Mouse (Mus musculus) midbrain, embryonic 11.5 days (tissue): ENCODE data around the gene Ncoa3. TPM values are rescaled to one million over a fixed set of nuclear protein-coding genes. Genes with fewer than 3 reads are reported as not detected.
A peak's percentile ranks its signal among the peaks of the same experiment; 100 is the strongest.

Source experiments
- ATAC-seq: fragments of 200-750 bp; cut with Nextera tagmentation; 2 replicates; pipeline ENCODE4 v1.8.0; 2017; ENCODE audit warnings: moderate TSS enrichment, moderate library complexity; ENCODE audit not compliant: low FRiP score
- DNase-seq: peaks from one replicate; pipeline ENCODE4 v3.0.0; 2015; ENCODE audit warnings: low spot score; ENCODE audit errors: missing footprints
- H3K27ac ChIP-seq: fragments of 300-500 bp; sonication (generic); 2 replicates; pipeline ENCODE4 v1.5.1; 2014; ENCODE audit warnings: low read depth, low read length
- H3K27me3 ChIP-seq: fragments of 300-500 bp; sonication (generic); 2 replicates; pipeline ENCODE4 v1.6.1; 2014; ENCODE audit warnings: mild to moderate bottlenecking, low read length, moderate library complexity, mixed read lengths; ENCODE audit not compliant: control insufficient read depth, insufficient read depth
- H3K36me3 ChIP-seq: fragments of 300-500 bp; sonication (generic); 2 replicates; pipeline ENCODE4 v1.6.1; 2014; ENCODE audit warnings: mild to moderate bottlenecking, low read length, moderate library complexity, mixed read lengths; ENCODE audit not compliant: control insufficient read depth, insufficient read depth
- H3K4me1 ChIP-seq: fragments of 300-500 bp; sonication (generic); 2 replicates; pipeline ENCODE4 v1.6.1; 2014; ENCODE audit warnings: low read length; ENCODE audit not compliant: control insufficient read depth, insufficient read depth
- H3K4me2 ChIP-seq: fragments of 300-500 bp; sonication (generic); 2 replicates; pipeline ENCODE4 v1.6.1; 2014; ENCODE audit warnings: mild to moderate bottlenecking, moderate library complexity
- H3K4me3 ChIP-seq: fragments of 300-500 bp; sonication (generic); 2 replicates; pipeline ENCODE4 v1.5.1; 2014; ENCODE audit warnings: low read depth, low read length
- H3K9ac ChIP-seq: fragments of 300-500 bp; sonication (generic); 2 replicates; pipeline ENCODE4 v1.6.1; 2014; ENCODE audit warnings: low read length
- H3K9me3 ChIP-seq: fragments of 300-500 bp; sonication (generic); 2 replicates; pipeline ENCODE4 v1.6.1; 2016; ENCODE audit warnings: low read length; ENCODE audit not compliant: control insufficient read depth
- WGBS: fragments of 180-500 bp; shearing (Covaris S2); extraction: QIAGEN DNeasy Blood & Tissue Kit; methylation state at CpG from one replicate; pipeline ENCODE4 v1.1.7; 2014; 5-methylcytosine and 5-hydroxymethylcytosine counted together
- polyA plus RNA-seq: library from polyadenylated mRNA; unstranded; fragments of >200 nt; fragmentation: Nextera tagmentation; extraction: Ambion mirVana; gene quantifications from 2 replicates; pipeline ENCODE4 v1.2.1, GENCODE M21; 2014

Ncoa3 gene
- polyA plus RNA-seq, 1 experiment from 2014 or later: 17.4 TPM

GRCm38 (mm10) chr2:166111831-166112250 is 119.4 kb downstream of the Ncoa3 start:
- Histone ChIP-seq H3K4me3 (no peak overlapping the region), H3K9me3 (no peaks in the 10 kb centered on the region), H3K4me1 (peaks cover 8% of the 10 kb centered on the region; the same call in 1 of the 2 replicates), H3K9ac (no peak overlapping the region), H3K4me2 (no peak overlapping the region), H3K27ac (no peak overlapping the region), H3K36me3 (peaks cover 9% of the 10 kb centered on the region; the same call in 1 of the 2 replicates), H3K27me3 (no peaks in the 10 kb centered on the region)
- ATAC-seq (peak; percentile 65), DNase-seq (peak; percentile 90)
- 39% methylated on average over 10 of the region's 10 CpGs for WGBS

DNA sequence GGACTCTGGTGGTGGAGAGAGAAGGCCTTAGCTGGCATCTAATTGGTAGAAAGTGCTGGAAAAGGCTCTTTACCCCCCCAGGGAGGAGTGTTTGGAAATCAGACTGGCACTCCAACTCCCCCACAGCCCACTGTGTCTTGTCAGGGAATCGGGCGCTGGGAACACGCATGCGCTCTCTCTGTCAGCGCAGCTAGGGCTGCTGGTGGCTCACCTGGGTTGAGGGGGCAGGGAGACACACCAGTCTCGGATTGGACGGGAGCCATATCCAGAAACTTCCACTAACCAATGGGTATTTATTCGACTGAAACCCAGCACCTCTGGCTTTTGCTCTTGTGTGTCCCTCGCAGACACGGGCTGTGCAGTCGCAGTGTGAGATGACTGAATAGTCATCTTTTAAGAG is 120.5 kb downstream of the Ncoa3 start:
- WGBS: 90% methylated on average over 11 of the region's 11 CpGs
- Histone ChIP-seq H3K27ac (no peak overlapping the region), H3K9me3 (no peaks in the 10 kb centered on the region), H3K36me3 (peaks cover 9% of the 10 kb centered on the region; the same call in 1 of the 2 replicates), H3K4me2 (no peak overlapping the region), H3K9ac (no peak overlapping the region), H3K4me3 (no peak overlapping the region), H3K4me1 (peaks cover 8% of the 10 kb centered on the region; the same call in 1 of the 2 replicates), H3K27me3 (no peaks in the 10 kb centered on the region)
- DNase-seq: no peak
- ATAC-seq: no peak

DNA sequence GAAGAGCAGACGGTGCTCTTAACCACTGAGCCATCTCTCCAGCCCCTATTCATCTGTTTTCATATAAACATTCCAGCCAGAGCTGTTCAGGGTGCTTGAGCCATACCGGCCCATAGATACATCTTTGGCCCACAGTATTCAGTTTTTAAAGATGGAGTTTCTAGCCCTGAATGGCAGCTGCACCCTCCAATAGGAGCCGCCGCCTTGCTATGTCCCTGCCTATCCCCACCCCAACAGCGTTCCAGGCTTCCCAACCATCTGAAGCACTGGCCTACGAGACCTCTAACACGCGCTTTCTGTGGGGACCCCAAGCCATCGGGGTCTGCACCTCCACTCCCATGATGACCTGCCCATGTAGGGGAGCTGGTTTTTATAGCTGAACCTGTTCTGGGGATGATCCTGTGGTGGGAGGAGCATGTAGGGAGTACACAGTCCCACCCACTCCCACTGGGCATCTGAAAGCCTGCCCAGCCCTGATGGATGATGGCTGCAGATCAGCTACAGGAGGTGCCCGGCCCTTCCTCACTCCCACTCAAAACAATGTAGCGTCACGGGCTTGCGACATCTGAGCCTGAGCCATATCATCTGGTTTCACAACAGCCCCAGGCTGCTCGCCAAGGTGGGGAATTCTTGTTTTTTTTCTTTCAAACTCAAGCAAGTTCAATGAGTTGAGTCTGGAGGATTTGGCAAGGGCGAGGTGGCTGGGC is 123.3 kb downstream of the Ncoa3 start:
- Histone ChIP-seq H3K9me3 (no peaks in the 10 kb centered on the region), H3K27ac (no peak overlapping the region), H3K27me3 (no peaks in the 10 kb centered on the region), H3K9ac (no peak overlapping the region), H3K4me2 (no peak overlapping the region), H3K4me1 (peaks cover 8% of the 10 kb centered on the region; the same call in 1 of the 2 replicates), H3K4me3 (no peak overlapping the region), H3K36me3 (peaks cover 9% of the 10 kb centered on the region; the same call in 1 of the 2 replicates)
- ATAC-seq (no peak), DNase-seq (no peak)
- WGBS: 96% methylated on average over 15 of the region's 15 CpGs

DNA sequence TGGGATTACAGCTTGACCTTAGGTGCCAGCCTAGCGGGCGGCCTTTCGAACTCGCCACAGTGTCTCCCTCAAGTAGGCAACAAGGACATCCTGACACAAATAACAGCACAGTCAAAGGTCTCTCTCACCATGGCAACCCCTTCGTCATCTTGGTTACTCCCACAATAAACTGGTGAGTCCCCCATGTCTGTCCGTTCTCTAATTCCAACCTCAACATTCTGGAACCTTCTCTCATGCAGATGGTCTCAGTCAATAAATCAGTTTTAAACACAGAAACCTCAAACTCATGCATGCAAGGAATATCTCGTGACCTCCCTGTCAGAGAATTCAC is 123.8 kb downstream of the Ncoa3 start:
- DNase-seq (no peak), ATAC-seq (no peak)
- Histone ChIP-seq H3K4me2 (no peak overlapping the region), H3K4me1 (peaks cover 8% of the 10 kb centered on the region; the same call in 1 of the 2 replicates), H3K9ac (no peak overlapping the region), H3K36me3 (peaks cover 9% of the 10 kb centered on the region; the same call in 1 of the 2 replicates), H3K4me3 (no peak overlapping the region), H3K27me3 (no peaks in the 10 kb centered on the region), H3K27ac (no peak overlapping the region), H3K9me3 (no peaks in the 10 kb centered on the region)
- WGBS: 90% methylated on average over 7 of the region's 7 CpGs

GRCm38 (mm10) chr2:166116704-166117103 is 124.3 kb downstream of the Ncoa3 start:
- no peak overlapping the region for H3K4me3 ChIP-seq
- H3K9me3 ChIP-seq: no peaks in the 10 kb centered on the region
- DNase-seq (no peak), ATAC-seq (no peak)
- H3K9ac ChIP-seq: no peak overlapping the region
- 96% methylated on average over 16 of the region's 16 CpGs for WGBS
- peaks cover 9% of the 10 kb centered on the region; the same call in 1 of the 2 replicates for H3K36me3 ChIP-seq
- H3K4me2 ChIP-seq: no peak overlapping the region
- H3K4me1 ChIP-seq: peaks cover 8% of the 10 kb centered on the region; the same call in 1 of the 2 replicates
- H3K27ac ChIP-seq: no peak overlapping the region
- no peaks in the 10 kb centered on the region for H3K27me3 ChIP-seq

DNA sequence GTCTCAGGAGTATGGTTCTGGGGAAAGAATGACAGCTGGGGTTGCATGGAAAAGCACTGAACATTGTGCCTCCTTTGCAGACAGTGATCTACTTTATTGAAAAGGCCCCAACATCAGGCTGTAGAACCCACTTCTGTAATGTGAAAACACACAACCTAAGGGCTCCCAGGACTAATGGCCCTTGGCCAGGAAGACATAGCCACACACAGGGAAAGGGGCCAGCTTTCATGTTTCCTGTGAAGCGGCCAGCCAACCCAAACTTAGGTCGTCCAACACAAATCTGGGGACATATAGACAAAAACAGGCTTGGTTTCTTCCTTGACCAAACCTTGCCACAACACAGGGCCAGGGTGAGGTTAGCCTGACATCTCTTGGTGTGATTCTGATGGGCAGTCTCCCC is 127.6 kb downstream of the Ncoa3 start:
- Histone ChIP-seq H3K4me3 (no peak overlapping the region), H3K4me1 (no peaks in the 10 kb centered on the region), H3K4me2 (no peak overlapping the region), H3K27me3 (no peaks in the 10 kb centered on the region), H3K9ac (no peak overlapping the region), H3K9me3 (no peaks in the 10 kb centered on the region), H3K27ac (no peak overlapping the region), H3K36me3 (peaks cover 11% of the 10 kb centered on the region; the same call in 1 of the 2 replicates)
- WGBS: 96% methylated on average over 2 of the region's 2 CpGs
- no peak for DNase-seq
- ATAC-seq: no peak

DNA sequence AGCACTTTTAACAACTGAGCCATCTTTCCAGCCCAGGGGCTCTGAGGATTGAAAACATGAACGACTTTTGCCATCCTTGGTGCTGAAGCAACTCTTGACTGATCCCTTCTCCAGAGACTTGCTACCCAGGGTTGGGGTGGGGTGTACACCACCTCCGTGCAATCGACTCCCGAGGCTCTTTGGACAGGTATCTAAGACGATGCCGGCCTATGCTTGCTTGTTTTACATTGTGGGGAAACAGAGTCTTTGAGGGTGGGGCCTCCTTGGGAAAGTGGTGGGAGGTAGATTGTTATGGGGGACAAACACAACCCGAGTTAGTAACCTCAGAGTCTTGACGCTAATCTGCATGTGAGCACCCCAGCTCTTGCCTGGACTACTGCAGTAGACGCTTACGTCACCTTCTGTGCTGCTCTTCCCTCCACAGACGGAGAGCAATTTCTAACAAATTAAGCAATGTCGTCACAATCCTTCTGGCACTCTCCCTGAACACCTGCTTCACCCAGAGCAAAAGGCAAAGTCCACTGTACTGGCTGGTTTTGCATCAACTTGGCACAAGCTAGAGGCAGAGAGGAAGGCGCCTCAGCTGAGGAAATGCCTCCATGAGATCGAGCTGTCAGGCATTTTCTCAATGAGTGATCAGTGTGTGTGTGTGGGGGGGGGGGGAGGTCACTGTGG is 129.4 kb downstream of the Ncoa3 start:
- Histone ChIP-seq H3K9me3 (no peaks in the 10 kb centered on the region), H3K4me3 (no peak overlapping the region), H3K4me2 (no peak overlapping the region), H3K27ac (no peak overlapping the region), H3K36me3 (peaks cover 2% of the 10 kb centered on the region; the same call in 1 of the 2 replicates), H3K4me1 (no peaks in the 10 kb centered on the region), H3K9ac (no peak overlapping the region), H3K27me3 (no peaks in the 10 kb centered on the region)
- DNase-seq: no peak
- WGBS: 92% methylated on average over 14 of the region's 14 CpGs
- ATAC-seq: no peak

- WGBS: 92% methylated on average over 6 of the region's 6 CpGs
- Histone ChIP-seq H3K9me3 (no peaks in the 10 kb centered on the region), H3K9ac (no peak overlapping the region), H3K36me3 (peaks cover 2% of the 10 kb centered on the region; the same call in 1 of the 2 replicates), H3K27me3 (no peaks in the 10 kb centered on the region), H3K4me3 (no peak overlapping the region), H3K27ac (no peak overlapping the region), H3K4me1 (no peaks in the 10 kb centered on the region), H3K4me2 (no peak overlapping the region)
- DNase-seq: no peak
- no peak for ATAC-seq
Measured at GRCm38 (mm10) chr2:166122781-166123180, 130.3 kb downstream of the Ncoa3 start.
